Mouse (Mus musculus) adrenal gland, adult 18-20 months (tissue): Measurements from ENCODE around the gene Bcar3. TPM values are rescaled to one million over a fixed set of nuclear protein-coding genes. Genes with fewer than 3 reads are reported as not detected.

Source experiments
- DNase-seq, 2 experiments: peaks; one replicate each; pipeline ENCODE4 v3.0.0; 2021 to 2022; ENCODE audit warnings: low spot score in 2 of 2
- total RNA-seq, 2 experiments: library from RNA; stranded (reverse); gene quantifications; 1 replicate in 1 of 2; 2 replicates in 1 of 2; pipeline ENCODE4 v1.2.3; 2021

The Bcar3 gene
- total RNA-seq, 2 experiments from 2014 or later = 50.6 to 58.6 TPM

DNA sequence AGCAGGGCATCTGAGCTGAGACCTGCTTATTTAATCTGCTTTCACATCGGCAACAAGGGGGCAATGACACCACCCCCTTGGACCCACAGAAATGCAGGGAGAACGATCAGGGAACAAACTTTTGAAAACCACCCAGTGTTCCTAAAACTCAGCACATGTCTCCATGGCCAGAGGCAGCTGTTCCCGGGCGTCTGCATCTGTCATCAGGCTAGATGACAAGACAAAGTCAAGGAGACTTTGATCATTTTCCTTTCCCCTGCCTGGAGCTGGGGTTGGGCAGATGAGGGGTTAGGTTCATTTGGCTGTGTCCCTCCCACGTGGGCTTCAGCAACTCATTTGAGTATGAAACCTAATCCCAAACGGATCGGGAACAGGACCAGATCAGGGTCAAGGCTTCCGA, 120.9 kb downstream of the Bcar3 start:
- no peak for DNase-seq

DNA sequence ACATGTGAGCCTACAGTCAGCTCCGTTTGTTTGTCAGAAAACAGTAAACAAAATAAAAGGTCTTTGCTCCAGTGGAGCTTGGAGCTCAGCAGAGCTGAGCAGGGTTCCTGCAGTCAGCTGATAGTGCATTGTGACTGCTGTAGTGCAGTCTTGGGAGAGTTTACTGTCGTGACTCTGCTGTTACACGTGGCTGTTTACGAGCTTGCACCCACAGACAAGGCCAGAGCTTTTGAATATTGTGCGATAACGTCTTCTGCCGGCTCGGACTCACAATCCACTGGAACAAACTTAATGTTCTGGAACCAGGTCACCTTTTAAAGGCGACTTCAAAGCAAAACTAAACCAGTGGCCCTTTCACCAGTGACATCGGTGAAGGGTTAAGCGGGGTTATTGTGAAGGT, 123.5 kb downstream of the Bcar3 start:
- no peak for DNase-seq

DNA sequence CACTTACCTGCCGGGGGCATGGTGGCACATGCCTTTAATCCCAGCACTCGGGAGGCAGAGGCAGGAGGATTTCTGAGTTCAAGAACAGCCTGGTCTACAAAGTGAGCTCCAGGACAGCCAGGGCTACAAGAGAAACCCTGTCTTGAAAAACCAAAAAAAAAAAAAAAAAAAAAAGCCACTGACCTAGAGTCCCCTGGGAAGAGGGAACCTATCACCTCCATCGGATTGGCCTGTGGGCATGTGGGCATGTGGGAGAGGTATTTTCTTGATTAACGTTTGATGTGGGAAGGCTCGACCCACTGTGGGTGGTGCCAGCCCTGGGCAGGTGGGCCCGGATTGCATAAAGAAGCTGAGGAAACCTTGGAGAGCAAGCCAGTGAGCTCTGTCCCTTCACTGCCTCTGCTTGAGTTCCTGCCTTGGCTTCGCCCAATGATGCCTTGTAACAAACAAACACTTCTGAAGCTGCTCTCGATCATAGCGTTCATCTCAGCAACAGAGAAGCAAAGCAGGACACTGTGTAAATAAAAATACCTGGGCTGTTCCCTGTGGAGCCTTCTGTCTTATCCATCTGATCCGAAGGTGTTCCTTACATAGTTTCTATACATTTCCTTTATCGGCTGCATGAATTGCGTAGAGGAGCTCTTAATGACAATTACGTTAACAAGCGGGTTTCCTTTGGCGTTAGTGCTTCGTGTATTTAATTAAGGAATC, 124.8 kb downstream of the Bcar3 start:
- DNase-seq = no peak

DNA sequence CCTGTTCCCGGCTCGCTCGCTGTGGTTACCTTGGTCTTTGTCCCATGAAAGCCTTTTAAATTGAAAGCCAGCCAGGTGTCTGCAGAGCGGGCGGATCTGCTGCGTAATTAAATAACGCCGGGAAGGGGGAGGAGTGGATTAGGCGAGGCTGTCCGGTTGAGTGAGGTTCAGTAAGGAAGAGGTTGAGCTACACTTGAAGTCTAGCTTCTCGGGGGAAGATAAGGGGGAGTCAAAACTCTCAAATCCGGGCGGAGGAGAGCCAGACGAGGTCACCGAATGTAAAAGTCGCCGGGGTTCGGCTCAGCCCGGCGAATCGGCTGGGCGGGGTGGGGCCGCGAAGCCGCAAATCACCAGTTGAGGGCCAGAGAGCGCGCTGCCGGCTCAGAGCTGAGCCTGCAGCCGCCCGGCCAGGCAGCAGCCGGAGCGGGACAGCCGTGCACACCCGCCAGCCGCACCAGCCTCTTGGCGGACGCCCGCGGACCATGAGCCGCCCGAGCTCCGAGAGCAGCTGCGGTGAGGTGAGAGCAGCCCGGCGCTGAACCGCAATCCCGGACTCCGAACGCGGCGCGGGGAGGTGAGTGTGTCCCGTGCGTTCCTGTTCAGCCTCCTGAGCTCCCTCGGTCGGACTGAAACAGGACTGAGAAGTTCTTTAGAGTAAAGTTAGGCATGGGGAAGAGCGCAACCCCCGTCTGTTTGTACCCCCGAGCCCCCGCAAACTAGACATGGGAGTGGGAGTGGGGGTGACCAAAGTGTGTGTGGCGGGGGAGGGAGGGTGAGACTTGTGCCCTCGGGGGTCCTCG, 125.9 kb downstream of the Bcar3 start:
- DNase-seq = peak; percentile 78 to 82

DNA sequence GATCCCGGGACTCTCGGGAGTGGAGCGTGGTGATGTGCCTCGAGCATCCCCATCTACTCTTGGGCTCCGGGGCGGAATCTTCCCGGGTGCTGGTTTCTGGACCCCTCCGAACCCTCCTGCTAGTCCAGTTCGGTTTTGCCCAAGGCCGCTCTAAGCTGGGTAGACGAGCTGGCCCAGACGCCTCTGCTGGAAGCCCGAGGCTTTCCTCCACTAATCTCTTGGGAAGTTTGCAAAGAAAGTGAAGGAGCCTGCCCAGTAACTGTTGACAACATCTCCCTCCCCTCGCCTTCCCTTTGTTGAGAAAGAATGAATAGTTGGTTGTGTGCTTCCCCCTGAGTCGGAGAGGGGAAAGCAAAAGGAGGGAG, 126.5 kb downstream of the Bcar3 start:
- peak in 1 of 2 experiments; percentile 43 for DNase-seq

DNA sequence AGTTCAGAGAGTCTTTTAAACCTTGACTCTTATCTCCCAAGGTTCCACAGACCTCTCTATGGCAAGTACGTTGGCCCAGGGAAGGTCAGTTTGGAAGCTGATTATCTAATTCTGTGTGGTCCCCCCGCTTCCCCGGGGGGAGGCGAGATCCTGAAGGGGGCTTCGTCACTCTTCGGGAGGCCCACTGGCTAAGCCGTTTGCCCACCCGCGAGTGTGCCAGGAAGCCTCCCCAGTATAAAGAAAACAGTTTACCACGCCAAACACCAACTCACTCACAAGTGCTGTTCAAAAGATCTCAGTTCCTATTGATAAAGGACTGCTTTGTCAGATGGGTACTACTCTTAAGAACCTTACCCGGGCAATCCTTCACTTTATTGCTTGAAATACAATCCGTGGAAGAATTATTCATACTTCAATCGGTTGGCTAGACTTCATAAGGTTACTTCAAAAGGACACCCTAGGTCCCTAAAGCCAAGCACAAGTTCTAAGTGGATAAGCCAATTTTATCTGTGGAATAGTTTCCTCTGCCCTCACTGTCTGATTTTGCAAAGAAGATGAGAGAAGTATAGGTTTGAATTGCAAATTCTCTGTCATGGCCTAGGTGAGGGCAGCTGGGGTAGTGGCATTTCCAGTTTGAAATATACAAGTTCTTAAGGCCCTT, 127.2 kb downstream of the Bcar3 start:
- no peak for DNase-seq

DNA sequence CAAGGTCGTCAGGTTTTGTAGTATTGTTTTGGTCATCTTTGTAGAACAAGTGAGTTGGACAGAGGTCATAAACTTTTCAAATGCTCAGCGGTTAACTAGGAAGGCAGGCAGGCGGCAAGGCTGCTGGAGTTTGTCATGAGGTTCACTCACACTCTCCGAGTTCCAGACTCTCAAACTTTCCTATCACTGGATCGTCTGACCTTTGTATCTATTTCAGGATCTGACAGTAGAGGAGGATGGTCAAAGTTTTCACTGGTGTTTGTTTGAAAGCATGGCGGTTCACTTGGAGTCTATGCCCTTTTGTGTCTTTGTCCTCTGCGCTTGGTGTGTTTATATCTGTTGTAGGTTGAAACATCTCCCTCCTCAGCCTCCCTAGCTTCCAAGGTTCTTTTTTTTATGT, 127.9 kb downstream of the Bcar3 start:
- no peak for DNase-seq

DNA sequence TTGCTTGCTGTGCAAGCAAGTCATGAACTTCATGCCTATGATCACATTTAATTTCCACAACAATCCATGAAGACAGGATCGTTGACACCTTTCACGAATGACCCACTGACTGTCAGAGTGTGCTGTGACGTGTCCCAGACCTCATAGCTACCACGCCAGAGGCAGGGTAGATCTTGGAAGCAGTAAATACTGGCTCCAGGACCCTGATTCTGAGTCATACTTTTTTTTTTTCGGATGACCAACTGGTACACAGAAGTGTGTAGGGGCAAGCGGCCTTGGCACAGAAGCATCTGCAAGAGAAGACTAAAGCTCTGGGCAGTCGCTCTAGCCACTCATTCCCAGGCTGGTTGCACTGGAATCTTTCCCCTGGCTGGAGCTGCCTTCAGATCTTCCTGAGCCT, 128.3 kb downstream of the Bcar3 start:
- DNase-seq = peak in 1 of 2 experiments; percentile 29

DNA sequence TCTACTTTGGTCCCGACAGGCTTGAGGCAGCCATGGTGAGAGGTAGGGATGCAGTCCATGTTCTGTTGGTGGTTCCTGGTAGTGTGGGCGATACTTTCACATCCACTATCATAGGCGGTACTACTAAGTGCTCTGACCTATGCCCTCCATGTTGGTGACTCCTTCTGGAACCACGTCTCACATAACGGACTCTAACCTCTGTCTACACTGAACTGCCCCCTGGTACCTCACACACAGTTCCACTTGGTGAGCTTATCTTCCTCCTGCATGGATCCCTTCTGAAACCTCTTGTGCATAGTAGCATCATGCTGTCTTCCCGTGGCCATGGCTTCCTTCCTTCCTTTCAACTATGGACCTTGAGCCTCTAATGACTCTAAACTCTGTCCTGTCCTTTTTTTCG, 129.7 kb downstream of the Bcar3 start:
- no peak for DNase-seq

DNA sequence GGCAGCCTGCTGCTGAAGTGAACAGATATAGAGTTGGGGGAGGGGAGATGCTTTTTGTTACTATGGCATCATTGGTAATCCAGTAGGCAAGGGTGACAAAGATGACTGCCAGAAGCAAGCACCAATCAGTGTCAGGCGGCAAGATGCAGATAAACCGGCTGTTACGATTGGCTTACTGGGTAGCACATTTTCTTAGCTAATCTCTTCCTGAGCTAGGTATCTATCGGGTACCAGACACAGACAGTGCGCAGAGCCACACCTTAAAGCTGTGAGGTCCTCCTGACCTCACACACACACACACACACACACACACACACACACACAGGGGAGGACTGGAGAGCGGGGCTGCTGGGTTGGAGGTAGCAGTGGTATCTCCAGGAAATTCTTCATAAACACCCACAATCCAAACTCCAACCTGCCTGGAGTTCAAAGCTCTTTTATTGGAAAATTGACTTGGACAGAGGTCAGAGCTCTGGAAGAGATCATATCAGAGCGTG, 134.4 kb downstream of the Bcar3 start:
- DNase-seq = no peak

DNA sequence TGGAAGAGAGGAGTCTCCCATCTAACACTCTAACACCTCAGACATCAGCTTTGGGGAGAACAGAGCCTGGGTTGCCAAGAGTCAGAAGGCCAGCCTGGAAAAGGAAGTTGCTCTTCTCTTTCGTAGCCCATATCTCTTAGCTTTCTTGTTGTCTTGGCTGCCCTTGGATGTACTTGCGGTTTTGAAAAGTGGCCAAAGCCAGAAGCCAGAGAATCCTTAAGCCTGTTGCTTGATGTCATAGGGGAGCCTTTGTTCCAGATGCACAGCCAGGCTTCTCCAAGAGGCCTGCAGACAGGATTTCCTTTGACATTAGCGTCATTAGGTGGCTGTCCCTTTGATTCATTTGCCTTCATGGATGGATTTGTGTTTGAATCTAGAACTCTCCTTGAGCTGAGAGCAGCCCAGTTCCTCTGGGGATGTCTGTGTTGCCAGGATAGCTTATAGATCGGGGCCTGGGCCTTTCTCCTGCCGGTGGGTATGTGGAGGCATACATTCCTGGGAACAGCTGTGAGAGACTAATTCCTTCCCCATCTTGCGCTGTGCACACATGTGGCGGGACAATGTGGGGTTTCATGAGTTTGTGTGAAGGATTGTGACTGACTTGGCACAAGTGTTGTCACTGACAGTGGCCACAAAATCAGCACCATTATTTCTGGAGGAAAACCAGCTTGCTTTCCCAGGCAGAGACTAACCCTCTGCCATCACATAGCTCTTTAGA, 137.0 kb downstream of the Bcar3 start:
- DNase-seq = no peak

DNA sequence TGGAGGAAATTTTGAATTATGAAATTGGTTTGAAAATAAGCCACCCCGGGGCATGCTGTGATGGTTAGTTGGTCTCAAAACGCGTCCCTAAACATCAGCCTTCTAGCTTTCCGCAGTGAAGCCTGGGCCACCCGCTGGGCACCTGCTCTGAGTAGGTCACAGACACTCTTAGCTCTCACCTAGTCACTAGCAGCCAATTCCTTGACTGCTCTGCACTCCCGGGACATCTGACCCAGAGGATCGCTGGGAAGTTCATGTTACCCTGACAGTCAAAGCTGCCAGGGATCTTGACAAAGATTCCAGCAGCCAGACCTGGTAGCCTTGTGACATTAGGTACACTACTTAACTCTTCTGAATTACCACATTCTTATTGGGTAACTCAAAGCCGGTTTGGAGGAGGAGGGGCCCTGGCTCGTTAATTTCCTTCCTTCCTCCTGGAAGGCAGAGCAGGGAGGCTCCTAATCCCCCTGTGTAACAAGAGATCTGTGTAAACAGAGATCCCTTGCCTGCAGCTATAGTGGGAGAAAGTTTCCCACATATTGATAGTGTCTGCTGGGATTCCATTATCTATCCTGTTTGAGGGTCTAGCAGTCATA, 139.0 kb downstream of the Bcar3 start:
- DNase-seq = no peak

DNA sequence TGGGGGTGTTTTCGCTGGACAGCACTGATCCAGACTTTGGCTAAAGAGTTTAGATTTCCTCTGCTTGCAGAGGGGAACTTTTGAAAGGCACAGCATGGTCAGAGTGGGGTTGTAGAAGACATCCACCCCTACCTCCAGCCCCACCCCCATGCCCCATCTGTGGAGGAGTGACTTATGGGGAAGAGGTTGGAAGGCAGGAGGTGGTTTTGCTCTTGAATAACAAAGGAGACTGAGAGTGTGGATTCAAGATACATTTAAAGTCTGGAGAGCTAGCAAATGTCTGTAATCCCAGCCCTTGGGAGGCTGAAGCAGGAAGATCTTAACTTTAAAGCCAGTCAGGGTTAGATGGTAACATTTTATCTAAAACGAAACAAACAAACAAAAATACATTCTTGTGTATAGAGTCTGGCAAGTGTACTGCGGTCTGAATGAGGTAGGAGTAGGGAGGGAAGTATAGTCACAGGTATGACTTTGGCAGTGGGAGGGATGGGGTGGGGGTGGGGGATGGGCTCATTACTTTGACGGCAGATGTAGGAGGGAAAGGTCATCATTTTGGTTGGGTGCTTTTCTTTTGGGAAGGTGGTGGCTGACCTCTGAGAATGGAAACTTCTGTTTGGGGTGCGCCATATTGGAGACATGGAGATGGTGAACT, 140.2 kb downstream of the Bcar3 start:
- no peak for DNase-seq

DNA sequence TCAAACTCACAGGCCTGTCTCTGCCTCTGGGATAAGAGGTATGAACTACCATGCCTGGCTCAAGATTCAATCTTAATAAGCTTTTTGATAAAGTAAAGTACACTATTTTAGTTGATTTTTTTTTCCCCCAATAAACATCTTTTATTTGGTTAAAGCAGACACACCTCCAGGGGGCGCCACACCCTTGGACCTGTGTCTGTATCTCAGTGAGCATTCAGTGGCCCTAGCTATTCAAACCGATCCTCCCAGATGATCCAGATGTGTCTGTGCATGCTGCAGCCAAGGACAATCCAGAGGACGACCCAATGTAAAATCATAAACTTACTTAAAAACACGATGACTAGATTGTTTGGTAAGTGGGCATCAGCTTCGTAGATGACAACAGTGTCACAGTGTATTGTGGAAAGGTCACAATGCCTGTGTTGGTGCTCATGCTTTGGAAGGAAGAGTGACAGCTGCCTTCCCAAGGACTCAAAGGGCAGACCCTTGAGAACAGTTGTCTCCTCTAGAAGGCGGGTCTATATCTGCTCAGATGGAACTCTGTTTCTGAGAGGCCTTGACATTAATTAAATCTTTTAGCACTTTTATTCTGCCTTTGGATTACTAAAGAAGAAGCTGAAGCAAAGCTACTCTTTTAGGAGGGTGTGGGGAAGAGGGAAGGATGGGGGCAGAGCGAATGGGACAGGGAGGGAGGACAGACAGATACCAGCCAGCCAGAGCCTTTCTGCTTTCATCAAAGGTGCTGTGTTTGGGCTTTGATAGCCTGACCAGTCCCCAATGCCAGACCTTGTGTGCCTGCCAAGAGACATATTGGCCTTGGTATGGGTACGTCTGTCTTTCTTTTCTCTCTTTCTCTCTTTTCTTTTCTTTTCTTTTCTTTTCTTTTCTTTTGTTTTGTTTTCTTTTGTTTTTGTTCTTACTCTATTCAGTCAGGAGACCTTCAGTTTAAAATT, 141.3 kb downstream of the Bcar3 start:
- DNase-seq = peak in 1 of 2 experiments; percentile 33

DNA sequence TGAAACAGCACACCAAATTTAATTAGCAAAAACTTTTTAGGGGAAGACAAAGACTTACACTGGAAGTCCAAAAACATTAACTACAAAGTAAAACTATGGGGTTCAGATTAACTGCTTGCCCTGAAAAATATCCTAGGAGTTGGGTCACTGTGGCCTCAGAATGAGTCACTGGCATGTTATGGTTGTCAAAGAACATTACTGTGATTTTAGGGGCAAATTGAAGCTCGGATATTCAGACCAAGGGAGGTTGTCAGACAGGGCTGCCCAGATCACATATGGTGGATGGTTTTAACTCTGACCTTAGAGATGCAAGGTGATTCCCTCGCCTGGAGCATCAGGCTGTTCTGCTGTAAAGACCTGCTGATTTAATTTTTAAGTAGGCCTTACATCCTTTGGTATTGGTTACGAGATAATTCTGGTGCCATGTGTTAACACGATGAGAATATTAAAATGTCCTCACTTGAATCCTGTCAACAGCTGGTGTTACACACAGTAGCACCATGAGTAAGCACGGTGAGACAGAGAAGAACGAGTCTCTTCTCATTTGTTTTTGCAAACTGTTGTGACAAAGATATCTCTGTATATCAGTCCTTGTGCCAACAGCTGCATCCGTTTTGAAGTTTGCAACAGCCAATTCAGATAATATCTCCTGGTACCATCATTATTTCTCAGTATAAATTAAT, 144.3 kb downstream of the Bcar3 start:
- DNase-seq = no peak

DNA sequence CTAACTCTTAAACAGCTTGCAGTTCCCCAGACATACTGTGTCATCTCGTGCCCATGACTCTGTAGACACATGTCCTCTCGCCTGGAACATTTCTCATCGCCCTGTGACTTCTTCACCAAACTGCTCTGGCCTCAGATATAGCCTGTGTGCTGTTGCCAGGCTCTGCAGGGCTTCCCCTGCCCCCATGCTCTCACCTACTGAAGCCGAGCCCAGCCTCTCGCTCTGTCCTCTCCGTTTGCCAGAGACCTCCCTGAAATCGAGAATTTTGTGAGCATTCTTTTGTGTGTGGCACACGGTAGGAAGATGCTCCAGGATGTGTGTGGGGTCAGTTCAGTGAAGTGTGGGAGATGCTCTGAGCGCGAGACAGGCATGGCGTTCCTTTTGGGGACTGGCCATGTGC, 151.8 kb downstream of the Bcar3 start:
- no peak for DNase-seq

DNA sequence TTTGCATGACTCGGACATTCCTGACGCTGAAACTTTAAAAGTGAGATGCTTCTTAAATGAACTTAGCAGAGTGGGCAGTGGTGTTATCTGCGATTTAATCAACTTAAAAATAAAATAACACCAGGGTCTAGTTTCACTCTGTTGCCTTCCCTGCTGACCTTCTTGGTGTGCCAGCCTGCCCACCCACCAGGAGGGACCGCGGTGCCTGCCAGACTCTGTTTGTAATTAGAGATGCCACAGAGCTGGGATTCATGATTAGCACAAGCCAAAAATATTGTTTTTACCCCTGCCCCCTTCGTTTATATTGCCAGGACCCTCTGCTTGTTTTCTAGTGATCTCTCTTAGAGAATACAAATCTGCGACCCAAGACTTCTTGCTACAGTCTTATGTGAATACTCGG, 152.7 kb downstream of the Bcar3 start:
- DNase-seq = no peak

DNA sequence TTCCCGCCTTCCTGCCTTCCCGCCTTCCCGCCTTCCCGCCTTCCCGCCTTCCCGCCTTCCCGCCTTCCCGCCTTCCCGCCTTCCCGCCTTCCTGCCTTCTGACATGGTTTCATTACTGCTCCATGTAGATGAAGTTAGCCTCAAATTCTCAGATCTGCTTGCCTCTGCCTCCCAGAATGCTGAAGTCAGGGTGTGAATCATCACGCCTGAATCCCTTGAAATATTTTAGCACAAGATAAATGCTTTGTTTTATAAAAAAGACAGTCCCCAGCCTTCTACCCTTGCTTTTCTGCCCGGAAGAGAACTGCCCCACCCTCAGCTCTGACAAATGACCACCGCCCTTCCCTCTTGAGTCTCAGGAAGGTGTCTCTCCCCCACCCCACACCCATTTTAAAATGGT, 154.3 kb downstream of the Bcar3 start:
- no peak for DNase-seq

DNA sequence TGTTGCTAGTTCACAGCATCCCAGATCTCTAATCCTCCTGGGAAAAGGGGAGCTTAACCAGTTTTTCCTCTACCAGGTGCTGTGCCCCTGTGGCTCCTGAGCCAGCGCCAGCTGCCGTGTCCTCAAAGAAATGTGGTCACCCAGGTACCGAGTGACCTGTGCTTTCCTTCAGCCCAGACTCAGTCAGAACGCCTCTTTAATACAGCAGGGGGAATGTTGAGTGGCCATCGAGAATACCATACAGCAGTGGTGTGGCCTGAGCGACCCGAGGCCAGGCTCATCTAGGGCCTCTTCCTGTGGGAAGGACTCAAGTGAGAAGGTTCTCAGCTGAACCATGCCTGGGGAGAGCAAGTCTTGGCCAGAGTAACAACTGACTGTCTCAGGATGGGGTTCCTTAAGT, 156.1 kb downstream of the Bcar3 start:
- no peak for DNase-seq
